Mouse (Mus musculus) hindbrain, embryonic 11.5 days (tissue): Measurements from ENCODE around the gene Arhgap32. TPM values are rescaled to one million over a fixed set of nuclear protein-coding genes. Genes with fewer than 3 reads are reported as not detected.

ENCODE experiments used
- ATAC-seq: fragments of 200-750 bp; cut with Nextera tagmentation; 2 replicates; pipeline ENCODE4 v1.8.0; 2017; ENCODE audit warnings: mild to moderate bottlenecking, moderate TSS enrichment, moderate library complexity; ENCODE audit not compliant: low FRiP score
- DNase-seq: peaks from one replicate; pipeline ENCODE4 v3.0.0-alpha.2; 2015; ENCODE audit warnings: low spot score
- H3K27ac ChIP-seq: fragments of 300-500 bp; sonication (generic); 2 replicates; pipeline ENCODE4 v1.5.1; 2014; ENCODE audit warnings: mild to moderate bottlenecking, low read depth, low read length
- H3K27me3 ChIP-seq: fragments of 300-500 bp; sonication (generic); 2 replicates; pipeline ENCODE4 v1.6.1; 2014; ENCODE audit warnings: mild to moderate bottlenecking, low read length, moderate library complexity, mixed read lengths; ENCODE audit not compliant: control insufficient read depth, insufficient read depth
- H3K36me3 ChIP-seq: fragments of 300-500 bp; sonication (generic); 2 replicates; pipeline ENCODE4 v1.6.1; 2014; ENCODE audit warnings: mild to moderate bottlenecking, low read length, moderate library complexity, mixed read lengths; ENCODE audit not compliant: control insufficient read depth, insufficient read depth
- H3K4me1 ChIP-seq: fragments of 300-500 bp; sonication (generic); replicated peaks from 2 replicates; pipeline ENCODE4 v1.6.1; 2014; ENCODE audit warnings: low read length, mixed read lengths; ENCODE audit not compliant: control insufficient read depth, insufficient read depth
- H3K4me2 ChIP-seq: fragments of 300-500 bp; sonication (generic); replicated peaks from 2 replicates; pipeline ENCODE4 v1.6.1; 2014; ENCODE audit warnings: mild to moderate bottlenecking, low read depth, low read length
- H3K4me3 ChIP-seq: fragments of 300-500 bp; sonication (generic); 2 replicates; pipeline ENCODE4 v1.5.1; 2014; ENCODE audit warnings: low read depth, low read length
- H3K9ac ChIP-seq: fragments of 300-500 bp; sonication (generic); 2 replicates; pipeline ENCODE4 v1.6.1; 2014; ENCODE audit warnings: low read depth, low read length
- H3K9me3 ChIP-seq: fragments of 300-500 bp; sonication (generic); 2 replicates; pipeline ENCODE4 v1.6.1; 2016; ENCODE audit warnings: low read length; ENCODE audit not compliant: control insufficient read depth
- WGBS: fragments of 180-500 bp; shearing (Covaris S2); extraction: QIAGEN DNeasy Blood & Tissue Kit; methylation state at CpG from one replicate; pipeline ENCODE4 v1.1.7; 2014; 5-methylcytosine and 5-hydroxymethylcytosine counted together
- polyA plus RNA-seq: library from polyadenylated mRNA; unstranded; fragments of >200 nt; fragmentation: Nextera tagmentation; extraction: Ambion mirVana; gene quantifications from 2 replicates; pipeline ENCODE4 v1.2.1, GENCODE M21; 2014

Arhgap32 gene
- polyA plus RNA-seq, 1 experiment from 2014 or later: 10.7 TPM

- DNase-seq: no peak
- no peak overlapping the region for H3K4me3 ChIP-seq
- no peak for ATAC-seq
- WGBS: 92% methylated on average over 9 of the region's 9 CpGs
- H3K9me3 ChIP-seq: no peaks in the 10 kb centered on the region
- H3K4me2 ChIP-seq: no peak overlapping the region
- no peaks in the 10 kb centered on the region for H3K27me3 ChIP-seq
- H3K4me1 ChIP-seq: no peaks in the 10 kb centered on the region
- H3K36me3 ChIP-seq: no peaks in the 10 kb centered on the region
- H3K9ac ChIP-seq: no peak overlapping the region
- H3K27ac ChIP-seq: no peak overlapping the region
These were observed 17.3 kb upstream of the Arhgap32 start for GRCm38 (mm10) chr9:32098425-32099155.

- WGBS: 86% methylated on average over 8 of the region's 8 CpGs
- Histone ChIP-seq H3K27me3 (no peaks in the 10 kb centered on the region), H3K27ac (no peak overlapping the region), H3K9ac (no peak overlapping the region), H3K9me3 (no peaks in the 10 kb centered on the region), H3K4me3 (no peak overlapping the region), H3K4me2 (no peak overlapping the region), H3K36me3 (no peaks in the 10 kb centered on the region), H3K4me1 (no peaks in the 10 kb centered on the region)
- ATAC-seq (no peak), DNase-seq (no peak)
These were observed 15.4 kb upstream of the Arhgap32 start for GRCm38 (mm10) chr9:32100561-32100960.

GRCm38 (mm10) chr9:32101488-32101887 lies 14.4 kb upstream of the Arhgap32 start:
- no peak overlapping the region for H3K4me2 ChIP-seq
- no peaks in the 10 kb centered on the region for H3K4me1 ChIP-seq
- ATAC-seq (no peak), DNase-seq (no peak)
- no peaks in the 10 kb centered on the region for H3K27me3 ChIP-seq
- H3K27ac ChIP-seq: no peak overlapping the region
- 92% methylated on average over 2 of the region's 2 CpGs for WGBS
- no peak overlapping the region for H3K9ac ChIP-seq
- H3K9me3 ChIP-seq: no peaks in the 10 kb centered on the region
- no peaks in the 10 kb centered on the region for H3K36me3 ChIP-seq
- no peak overlapping the region for H3K4me3 ChIP-seq

- 87% methylated on average over 8 of the region's 8 CpGs for WGBS
These were observed 11.3 kb upstream of the Arhgap32 start for GRCm38 (mm10) chr9:32104670-32105069.

GRCm38 (mm10) chr9:32110376-32110775 lies 5.6 kb upstream of the Arhgap32 start:
- no peak overlapping the region for H3K27ac ChIP-seq
- no peak for DNase-seq
- no peak for ATAC-seq
- no peaks in the 10 kb centered on the region for H3K9me3 ChIP-seq
- H3K36me3 ChIP-seq: no peaks in the 10 kb centered on the region
- WGBS: 89% methylated on average over 2 of the region's 2 CpGs
- no peak overlapping the region for H3K4me2 ChIP-seq
- no peak overlapping the region for H3K9ac ChIP-seq
- no peaks in the 10 kb centered on the region for H3K27me3 ChIP-seq
- no peaks in the 10 kb centered on the region for H3K4me1 ChIP-seq
- H3K4me3 ChIP-seq: no peak overlapping the region

More at GRCm38 (mm10) chr9:32104670-32105069, 11.3 kb upstream of the Arhgap32 start:
- Histone ChIP-seq H3K27ac (no peak overlapping the region), H3K27me3 (no peaks in the 10 kb centered on the region), H3K4me3 (no peak overlapping the region), H3K36me3 (no peaks in the 10 kb centered on the region), H3K4me2 (no peak overlapping the region), H3K9me3 (no peaks in the 10 kb centered on the region), H3K4me1 (no peaks in the 10 kb centered on the region), H3K9ac (no peak overlapping the region)
- DNase-seq (no peak), ATAC-seq (no peak)

GRCm38 (mm10) chr9:32116272-32116671 lies 336 bp downstream of the Arhgap32 start:
- H3K4me1 ChIP-seq: no peaks in the 10 kb centered on the region
- 88% methylated on average over 5 of the region's 5 CpGs for WGBS
- no peak overlapping the region for H3K4me2 ChIP-seq
- H3K36me3 ChIP-seq: no peaks in the 10 kb centered on the region
- no peaks in the 10 kb centered on the region for H3K27me3 ChIP-seq
- no peak for DNase-seq
- ATAC-seq: no peak
- H3K9ac ChIP-seq: no peak overlapping the region
- H3K9me3 ChIP-seq: no peaks in the 10 kb centered on the region
- no peak overlapping the region for H3K27ac ChIP-seq
- H3K4me3 ChIP-seq: no peak overlapping the region

- no peak overlapping the region for H3K4me3 ChIP-seq
- H3K9me3 ChIP-seq: no peaks in the 10 kb centered on the region
- no peak for ATAC-seq
- 77% methylated on average over 4 of the region's 4 CpGs for WGBS
- no peak overlapping the region for H3K4me2 ChIP-seq
- no peak overlapping the region for H3K27ac ChIP-seq
- H3K36me3 ChIP-seq: no peaks in the 10 kb centered on the region
- H3K27me3 ChIP-seq: no peaks in the 10 kb centered on the region
- H3K9ac ChIP-seq: no peak overlapping the region
- DNase-seq: no peak
- no peaks in the 10 kb centered on the region for H3K4me1 ChIP-seq
These were observed 1.9 kb downstream of the Arhgap32 start for GRCm38 (mm10) chr9:32117876-32118275.

GRCm38 (mm10) chr9:32118433-32118832 lies 2.5 kb downstream of the Arhgap32 start:
- DNase-seq (no peak), ATAC-seq (no peak)
- H3K9me3 ChIP-seq: no peaks in the 10 kb centered on the region

GRCm38 (mm10) chr9:32119586-32119985 lies 3.6 kb downstream of the Arhgap32 start:
- H3K9ac ChIP-seq: no peak overlapping the region
- H3K4me3 ChIP-seq: no peak overlapping the region
- H3K9me3 ChIP-seq: no peaks in the 10 kb centered on the region
- H3K4me2 ChIP-seq: no peak overlapping the region
- DNase-seq (no peak), ATAC-seq (no peak)
- 94% methylated on average over 6 of the region's 6 CpGs for WGBS
- H3K4me1 ChIP-seq: no peaks in the 10 kb centered on the region
- H3K36me3 ChIP-seq: no peaks in the 10 kb centered on the region
- no peaks in the 10 kb centered on the region for H3K27me3 ChIP-seq
- H3K27ac ChIP-seq: no peak overlapping the region

More at GRCm38 (mm10) chr9:32118433-32118832, 2.5 kb downstream of the Arhgap32 start:
- no peaks in the 10 kb centered on the region for H3K4me1 ChIP-seq
- no peaks in the 10 kb centered on the region for H3K27me3 ChIP-seq
- H3K27ac ChIP-seq: no peak overlapping the region
- H3K36me3 ChIP-seq: no peaks in the 10 kb centered on the region
- no peak overlapping the region for H3K4me3 ChIP-seq
- no peak overlapping the region for H3K9ac ChIP-seq
- no peak overlapping the region for H3K4me2 ChIP-seq
